Mouse (Mus musculus): ENCODE measurements around the gene Figla.
"Not testable (repeated sequence)": the region's sequence is repeated elsewhere in the genome, so short reads cannot be mapped to it uniquely, and the experiment has no call there.

Figla gene

DNA sequence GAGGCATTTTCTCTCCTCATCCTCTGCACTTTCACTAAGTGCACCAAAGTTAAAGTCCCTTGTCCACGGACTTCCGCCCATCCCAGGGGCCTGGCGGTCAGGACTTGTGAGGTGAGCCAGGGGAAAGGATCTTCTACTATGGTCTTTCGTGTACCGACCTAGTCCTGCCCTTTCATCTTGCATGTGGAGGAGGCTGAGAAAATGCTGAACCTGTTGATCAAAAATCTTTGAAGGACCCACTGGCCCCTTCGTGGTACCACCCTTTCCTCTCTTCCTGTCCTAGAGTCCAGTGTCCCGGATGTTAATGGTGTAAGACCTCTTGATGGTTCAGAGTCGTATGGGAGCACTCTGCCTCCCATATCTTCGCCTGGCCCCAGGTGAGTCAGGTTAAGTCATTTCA lies at the start of gene Figla:
Gene Figla (plus strand): TSS at position 301 of the 400 bp plus-strand sequence.
- DNase-seq (ENCODE audit: low spot score in 2 of 2): no peak

DNA sequence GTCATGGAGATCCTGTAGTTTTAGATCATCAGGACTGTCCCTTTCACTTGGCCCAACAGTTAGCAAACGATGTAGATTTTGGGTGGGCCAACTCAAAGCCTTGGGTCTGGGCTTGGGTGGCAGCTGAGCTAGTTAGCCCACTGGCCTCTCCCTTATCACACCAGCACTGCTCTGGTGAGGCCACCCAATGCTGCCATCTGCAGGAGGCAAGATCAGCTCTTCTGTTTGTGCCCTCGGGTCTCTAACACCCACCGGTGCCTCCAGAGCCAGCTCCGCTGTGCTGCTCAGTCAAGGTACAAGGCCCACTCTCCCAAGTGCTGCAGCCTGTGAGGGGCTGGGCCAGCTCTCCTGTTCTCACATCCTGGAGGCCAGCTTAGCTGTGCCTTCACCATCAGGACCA lies 49.3 kb upstream of the Figla start:
- peak; percentile 32 to 76 for DNase-seq (ENCODE audit: low spot score in 2 of 2)

DNA sequence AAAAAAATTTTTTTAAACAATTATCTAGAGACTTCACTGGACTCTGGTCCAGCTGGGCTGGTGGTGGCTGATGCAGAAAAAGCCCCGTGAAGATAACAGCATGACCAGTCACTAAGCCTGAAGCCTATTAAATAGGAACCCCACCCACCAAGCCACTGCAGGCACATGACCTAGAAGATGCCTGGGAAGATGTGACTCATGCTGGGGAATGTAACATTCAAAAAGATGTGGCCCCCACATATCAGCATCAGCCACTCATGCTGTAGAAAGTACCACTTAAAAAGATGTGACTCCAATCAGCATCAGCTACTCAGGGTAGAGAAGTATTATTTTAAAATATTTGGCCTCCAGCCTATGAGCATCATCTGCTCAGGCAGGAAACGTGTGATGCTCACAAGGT lies 46.1 kb upstream of the Figla start:
- DNase-seq (ENCODE audit: low spot score in 2 of 2): no peak

DNA sequence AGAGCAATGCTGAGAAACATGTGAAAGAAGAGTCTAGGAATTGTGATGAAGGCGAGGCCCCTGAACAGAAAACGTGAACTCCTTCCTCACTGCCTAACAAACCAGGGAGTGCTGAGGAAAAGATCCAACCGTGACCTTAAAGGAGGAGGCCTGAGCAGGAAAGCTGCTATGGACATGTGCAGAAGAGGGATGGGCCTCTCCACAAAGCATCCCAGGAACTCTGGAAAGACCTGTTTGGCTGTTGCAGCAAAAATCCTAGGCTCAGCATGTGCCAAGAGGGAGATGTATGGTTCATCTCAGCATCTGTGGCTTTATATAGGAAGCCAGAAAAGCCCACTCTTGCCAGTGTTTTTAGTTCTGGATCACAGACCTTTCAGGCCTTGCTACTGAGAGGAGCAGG lies 43.3 kb upstream of the Figla start:
- DNase-seq (ENCODE audit: low spot score in 2 of 2): no peak

DNA sequence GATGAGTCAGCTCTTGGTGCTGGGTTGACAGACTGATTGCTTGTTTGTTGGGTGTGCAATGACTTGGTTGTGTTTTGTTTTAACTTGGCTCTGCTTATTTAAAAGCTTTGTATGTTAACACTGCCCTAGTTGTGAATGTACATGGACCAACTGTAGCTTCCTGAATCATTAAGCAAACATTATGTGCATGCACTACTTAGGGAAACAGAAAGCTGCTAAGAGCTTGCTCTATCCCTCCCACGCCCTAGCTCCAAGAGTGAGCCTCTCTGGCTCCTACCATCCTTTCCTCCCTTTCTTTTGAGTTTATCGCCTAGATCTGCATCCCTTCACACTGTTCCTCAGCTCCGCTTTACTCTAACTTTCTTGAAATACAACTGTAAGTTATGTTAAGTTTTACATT lies 42.6 kb upstream of the Figla start:
- DNase-seq (ENCODE audit: low spot score in 2 of 2): no peak

DNA sequence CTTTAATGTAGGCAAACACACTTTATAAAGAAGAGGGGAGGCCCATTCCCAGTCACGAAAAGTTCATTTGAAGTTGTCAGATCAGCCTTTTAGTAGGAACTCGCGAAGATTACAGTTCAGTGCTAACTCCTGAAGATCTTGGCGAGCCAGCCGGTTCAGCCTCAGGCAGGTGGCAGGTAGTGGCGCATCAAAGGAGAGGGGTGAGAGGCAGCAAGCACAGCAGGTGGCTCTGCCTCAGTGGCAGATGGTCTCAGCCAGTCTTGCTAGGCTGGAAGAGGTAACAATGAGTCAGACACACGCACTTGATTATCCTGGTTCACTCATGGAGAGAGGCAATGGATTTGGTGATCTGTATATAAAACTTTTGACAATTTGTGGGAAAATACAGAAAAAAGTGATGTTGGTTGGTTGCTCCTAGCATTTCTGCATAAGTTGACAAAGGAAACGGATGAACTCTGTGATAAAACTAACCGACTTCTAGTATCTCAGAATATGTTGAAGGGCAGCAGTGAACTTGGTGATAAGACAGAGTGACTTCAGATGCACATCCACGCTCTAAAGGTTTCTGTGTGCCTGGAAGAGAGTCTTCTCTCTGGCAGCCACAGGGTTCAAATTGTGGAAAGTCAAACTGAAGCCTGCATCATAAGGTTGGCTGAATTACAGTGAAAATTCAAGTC lies 40.9 kb upstream of the Figla start:
- no peak for DNase-seq (ENCODE audit: low spot score in 2 of 2)

DNA sequence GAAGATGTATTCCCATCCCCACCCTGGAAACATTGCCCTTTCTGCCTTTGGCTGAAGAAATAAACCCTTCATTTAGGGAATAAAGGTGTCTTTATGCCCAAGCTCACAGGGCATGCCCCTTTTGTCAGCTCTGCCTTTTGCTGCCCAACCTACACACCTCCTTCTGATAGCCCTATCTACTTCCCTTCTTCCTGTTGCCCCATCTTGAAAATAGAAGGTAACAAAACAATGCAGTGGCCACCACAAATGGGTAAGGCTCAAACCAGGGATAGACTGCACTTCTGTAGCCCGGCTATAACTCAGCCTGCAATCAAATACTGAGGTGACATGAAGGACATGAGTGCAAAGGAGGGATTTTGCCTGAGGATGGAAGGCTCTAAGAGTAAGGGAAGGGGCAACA lies 40.2 kb upstream of the Figla start:
- no peak for DNase-seq (ENCODE audit: low spot score in 2 of 2)

DNA sequence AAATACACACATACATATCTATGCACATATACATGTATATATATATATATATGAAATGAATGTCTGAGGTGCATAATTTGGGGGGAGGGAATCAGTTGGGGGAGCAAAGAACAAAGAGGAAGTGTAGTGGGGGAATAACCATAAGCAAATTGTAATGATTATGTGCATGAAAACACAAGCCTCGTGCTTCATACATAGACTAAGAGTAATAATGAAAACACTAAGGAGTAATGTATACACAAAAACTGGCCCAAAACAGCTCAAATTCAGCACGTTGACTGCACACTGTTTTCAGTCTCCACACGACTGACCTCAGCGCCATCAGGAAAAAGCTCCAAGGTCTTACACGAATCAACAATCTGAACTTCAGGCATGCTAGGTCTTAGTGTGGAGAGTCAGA lies 39.7 kb upstream of the Figla start:
- DNase-seq (ENCODE audit: low spot score in 2 of 2): no peak

DNA sequence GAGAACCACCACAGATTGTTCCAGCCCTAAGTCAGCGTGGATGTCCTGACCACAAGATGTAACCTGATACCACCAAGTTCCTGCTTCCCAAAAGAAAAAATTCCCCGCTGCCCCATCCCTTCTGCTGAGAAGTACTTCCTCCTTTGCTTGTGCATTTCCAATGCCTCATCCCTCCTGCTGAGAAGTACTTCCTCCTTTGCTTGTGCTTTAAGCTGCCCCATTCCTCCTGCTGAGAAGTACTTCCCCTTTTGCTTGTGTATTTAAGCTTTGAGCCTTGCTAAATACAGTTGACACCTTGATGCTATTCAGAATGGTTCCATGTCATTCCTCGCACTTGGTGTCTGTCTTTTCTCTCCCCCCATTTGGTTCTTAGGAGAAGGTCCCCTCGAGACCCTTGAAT lies 37.2 kb upstream of the Figla start:
- DNase-seq (ENCODE audit: low spot score in 2 of 2): not testable (repeated sequence)

DNA sequence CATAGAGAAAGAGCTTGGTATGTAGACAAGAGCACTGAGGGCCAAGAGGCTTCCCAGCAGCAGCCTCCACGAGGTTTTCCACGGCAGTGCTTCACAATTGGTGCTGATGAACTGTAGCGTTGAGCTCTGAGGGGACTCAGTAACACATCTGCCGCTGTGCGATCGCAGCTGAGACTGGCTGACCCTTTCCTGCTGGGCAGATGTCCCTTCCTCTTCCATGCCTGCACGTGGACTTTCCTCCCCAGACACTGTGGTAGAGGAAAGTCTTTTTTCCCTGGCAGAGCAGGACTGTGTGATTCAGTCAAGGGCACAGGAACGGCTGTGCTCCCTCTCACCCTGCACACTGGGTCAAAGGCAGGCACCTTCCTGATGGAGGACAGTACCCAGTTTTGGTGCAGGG lies 31.6 kb upstream of the Figla start:
- no peak for DNase-seq (ENCODE audit: low spot score in 2 of 2)

DNA sequence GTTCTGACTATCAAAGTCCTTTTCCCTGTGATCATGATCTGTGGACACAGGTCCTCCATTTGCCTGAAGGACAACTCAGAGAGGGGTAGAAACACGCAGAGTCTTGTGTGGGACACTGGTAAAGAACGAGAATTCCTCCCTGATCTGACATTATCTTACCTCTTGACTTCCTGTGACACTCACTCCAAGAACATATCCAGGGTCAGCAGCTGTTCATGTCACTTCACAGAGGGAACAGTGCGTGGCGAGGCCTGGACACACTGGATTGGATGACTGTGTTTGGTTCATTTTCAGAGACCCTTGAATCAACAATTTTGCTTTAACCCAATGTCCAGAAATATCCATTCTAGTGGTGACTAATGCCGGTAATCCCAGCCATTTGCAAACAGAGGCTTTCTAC lies 26.4 kb upstream of the Figla start:
- not testable (repeated sequence) for DNase-seq (ENCODE audit: low spot score in 2 of 2)

DNA sequence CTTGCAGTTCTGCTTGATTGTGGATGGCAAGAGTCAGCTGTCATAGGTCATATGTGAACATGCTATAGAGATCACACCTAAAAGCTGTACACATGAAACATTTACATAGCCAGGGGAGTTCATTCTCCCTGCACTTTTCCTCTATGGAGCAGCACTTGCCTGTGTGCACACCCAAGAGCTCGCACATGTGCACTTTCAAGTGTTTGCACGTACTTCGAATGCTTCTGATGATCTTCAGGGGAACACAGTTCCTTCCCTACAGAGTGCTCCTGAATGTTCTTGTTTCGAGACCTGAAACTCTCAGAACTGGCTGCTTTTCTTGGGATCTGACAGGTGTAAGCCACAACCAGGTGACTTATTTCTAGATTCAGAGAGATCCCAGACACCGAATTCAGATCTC lies 25.2 kb upstream of the Figla start:
- not testable (repeated sequence) for DNase-seq (ENCODE audit: low spot score in 2 of 2)

DNA sequence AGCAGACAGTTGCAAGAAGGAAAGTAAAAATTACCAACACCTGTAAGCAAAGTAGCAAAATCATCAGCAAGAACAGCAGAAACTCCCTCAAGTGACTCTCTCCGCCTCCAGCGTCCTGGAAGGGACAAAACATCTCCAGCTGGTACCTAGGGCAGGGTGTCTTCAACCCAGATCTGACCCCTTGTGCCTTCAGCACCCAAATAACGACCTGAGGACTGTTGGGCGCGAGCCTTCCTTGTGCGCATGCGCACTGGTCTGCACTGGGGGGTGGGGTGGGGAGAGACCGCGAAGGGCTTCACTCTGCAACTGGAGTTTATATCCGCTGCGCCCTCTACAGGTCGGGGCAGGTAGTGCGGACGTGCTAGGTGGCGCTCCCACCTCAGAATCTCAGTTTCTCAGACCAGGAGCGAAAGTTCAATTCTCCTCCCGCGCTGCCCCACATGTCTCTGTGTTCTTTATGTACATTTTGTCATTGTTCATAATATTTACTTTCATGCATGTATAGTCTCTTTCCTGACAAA lies 12.5 kb upstream of the Figla start:
- peak; percentile 22 to 56 for DNase-seq (ENCODE audit: low spot score in 2 of 2)

DNA sequence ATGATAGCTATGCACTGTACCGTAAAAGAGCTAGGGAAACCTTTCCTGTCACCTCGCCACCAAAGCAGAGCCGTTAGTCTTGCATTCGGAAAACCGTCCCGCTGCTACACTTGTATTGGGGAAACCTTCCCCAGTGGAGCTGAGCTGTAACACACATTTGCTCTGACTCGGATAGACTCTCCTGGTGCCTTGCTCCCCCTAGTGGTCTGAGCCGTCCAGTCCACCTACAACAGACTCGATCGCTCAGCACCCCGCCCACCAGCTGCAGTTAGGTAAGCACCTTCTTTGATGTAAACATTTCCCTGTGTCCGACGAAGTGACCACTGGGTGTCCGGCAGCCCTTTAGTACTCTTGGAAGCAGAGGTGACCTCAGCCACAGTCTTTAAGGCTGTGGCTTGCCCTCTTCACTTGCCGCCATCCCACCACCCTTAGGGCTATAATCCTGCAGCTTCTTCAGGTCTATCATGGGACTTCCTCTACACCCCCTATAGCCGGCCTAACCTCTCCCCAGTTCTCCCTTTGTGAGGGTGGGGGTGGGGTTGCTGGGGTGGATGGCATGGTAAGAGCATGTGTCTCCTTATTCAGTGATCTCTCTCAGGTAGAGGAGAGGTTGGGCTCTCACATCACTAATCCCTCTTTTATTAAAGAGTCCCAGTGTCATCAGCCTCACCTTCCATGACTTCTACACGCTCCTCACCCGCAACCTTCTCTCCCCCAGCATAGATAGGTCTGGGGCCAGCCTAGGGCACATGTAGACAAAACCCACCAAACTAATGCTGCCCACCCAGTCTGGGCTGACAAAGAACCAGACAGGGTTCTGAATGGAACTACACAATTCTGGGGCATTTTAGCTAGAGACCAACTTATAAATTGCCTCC lies 11.5 kb upstream of the Figla start:
- DNase-seq (ENCODE audit: low spot score in 2 of 2): peak; percentile 46 to 84

DNA sequence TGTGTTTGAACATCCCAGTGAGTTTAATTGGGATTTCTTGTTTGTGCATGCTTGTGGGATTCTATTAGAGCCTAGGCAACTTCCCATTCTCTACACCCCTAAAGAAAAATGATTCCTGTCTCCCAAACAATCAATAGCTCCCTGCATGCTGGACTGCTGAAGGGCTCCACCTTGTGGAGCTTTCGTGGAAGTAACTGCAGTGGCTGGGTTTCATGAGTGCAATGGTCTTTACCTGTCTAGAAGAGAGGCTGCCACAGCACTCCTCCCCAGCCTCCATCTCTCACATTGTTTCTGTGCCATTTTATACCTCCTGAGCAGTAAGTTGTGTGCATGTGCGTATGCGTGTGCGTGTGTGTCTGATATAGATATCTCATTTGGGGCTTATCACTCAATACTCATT lies 6.0 kb upstream of the Figla start:
- DNase-seq (ENCODE audit: low spot score in 2 of 2): peak; percentile 19 to 51

DNA sequence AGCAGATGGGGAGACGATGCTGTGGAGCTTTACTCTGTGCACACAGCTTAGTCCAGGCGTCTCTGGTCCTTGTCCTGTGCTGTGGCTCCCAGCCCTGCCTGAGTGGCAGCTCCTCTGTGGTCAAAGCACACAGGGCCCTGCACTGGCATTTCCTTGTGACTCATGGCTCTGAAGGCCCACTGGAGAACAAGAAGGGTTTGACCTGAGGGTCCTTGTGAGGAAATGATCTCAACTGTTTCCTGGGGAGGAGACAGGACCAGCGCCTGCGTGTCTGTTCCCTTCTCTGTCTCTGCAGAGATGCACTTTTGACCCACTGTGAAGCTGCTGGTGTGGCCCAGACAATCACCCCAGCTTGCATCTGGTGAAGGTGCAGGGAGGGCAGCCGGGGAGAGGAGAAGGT lies 1.2 kb upstream of the Figla start:
- not testable (repeated sequence) for DNase-seq (ENCODE audit: low spot score in 2 of 2)

DNA sequence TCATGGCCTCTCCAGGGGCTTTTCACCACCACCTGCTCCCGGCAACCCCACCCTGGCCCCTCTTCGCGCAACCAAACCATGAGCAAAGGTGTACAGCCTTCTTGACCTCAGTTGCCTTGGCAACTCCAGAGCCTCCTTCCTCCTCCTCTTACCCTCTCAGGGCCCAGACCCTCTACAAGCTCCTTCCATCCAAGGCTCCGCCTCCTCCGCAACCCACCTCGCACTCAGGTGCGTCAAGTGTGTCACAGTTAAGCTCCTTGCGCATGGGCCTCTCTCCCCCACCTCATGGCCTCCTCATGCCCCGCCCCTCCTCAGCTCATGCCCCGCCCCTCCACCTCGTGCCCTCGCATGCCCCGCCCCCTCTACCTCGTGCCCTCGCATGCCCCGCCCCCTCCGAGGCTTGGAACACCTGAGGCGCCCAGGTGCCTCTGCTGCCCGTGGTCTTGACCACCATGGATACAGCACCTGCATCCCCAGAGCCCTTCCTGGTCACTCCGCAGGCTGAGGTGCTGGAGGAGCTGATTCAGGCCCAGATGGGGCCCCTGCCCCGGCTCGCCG lies 901 bp downstream of the Figla start:
- DNase-seq (ENCODE audit: low spot score in 2 of 2): no peak

DNA sequence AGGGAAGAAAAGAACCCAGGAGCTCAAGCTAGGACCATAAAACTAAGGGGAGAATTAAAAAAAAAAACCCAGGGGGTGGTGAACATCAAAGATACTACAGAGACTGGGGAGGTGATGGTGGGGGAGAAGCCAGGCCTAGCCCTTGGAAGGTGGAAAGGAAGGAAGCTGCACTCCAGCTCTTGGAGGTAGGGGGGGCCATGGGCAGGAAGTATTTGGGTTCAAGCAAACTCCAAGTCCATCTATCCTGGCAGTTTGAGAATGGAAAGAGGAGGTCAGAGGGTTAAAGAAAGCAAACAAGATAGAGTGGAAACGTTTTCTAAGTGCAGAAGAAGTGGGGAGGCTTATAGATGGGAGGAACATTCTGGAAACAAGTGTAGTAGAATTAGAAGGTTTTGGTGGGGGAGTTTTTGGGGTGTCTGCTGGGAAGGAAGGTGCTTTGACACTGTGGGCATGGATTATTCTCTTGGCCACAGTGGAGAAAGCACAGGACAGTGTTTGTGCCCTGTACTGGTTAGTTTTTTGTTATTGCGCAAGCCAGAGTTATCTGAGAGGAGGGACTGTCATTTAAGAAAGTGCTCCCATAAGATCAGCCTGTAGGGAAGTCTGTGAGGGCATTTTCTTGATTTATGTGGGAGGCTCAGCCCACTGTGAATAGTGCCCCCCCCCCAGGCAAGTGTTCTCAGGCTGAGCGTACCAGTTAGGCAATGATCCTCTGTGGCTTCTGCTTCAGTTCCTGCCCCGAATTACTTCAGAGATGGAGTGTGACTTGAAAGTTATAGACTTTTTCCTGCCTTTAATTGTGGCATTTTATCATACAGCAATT lies 3.7 kb downstream of the Figla start:
- DNase-seq (ENCODE audit: low spot score in 2 of 2): no peak

DNA sequence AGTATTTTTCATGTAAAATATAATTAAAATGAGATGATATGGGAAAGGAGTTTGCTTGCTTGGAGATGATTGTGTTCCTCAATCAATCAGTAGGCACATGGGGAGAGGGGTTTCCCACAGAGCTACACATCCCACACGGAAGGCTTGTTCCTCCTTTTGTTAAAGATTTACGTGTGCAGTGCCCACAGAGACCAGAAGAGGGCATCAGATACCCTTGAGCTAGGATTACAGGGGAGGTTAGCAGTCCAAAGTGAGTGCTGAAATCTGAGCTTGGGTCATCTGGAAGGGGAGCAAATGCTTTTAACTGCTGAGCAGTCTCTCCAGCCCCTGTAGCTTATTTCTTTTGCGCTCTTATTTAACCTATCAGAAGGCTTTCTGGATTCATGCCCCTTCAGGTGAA lies 5.0 kb downstream of the Figla start:
- DNase-seq (ENCODE audit: low spot score in 2 of 2): peak; percentile 55 to 67

DNA sequence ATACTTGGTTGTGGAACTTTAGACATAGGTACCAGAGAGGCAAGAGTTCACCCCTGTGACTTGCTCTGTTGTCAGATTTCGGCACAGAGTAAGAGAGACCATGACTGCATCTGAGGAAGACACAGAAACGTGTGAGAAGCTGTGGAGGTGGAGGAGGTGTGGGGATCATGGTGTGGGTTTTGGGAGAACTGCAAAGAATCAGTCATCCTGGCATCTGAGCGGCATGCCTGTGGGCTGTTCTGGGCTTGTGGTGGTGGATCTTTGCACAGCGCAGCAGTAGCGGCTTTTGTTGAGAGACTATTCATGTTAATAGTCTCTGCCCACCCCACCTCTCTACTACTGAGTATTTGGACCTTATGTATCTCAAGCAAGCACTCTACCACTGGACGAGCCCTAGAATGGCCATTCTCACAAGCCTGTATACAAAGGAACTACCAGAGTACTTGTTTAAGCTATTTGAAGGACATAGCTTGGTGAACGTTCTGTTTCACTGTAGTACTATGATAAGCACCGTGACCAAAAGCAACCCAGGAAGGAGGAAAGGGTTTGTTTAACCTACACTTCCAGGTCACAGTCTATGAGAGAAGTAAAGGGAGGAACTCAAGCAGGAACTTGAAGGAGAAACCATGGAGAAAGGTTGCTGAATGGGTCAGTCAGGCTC lies 10.8 kb downstream of the Figla start:
- no peak for DNase-seq (ENCODE audit: low spot score in 2 of 2)

DNA sequence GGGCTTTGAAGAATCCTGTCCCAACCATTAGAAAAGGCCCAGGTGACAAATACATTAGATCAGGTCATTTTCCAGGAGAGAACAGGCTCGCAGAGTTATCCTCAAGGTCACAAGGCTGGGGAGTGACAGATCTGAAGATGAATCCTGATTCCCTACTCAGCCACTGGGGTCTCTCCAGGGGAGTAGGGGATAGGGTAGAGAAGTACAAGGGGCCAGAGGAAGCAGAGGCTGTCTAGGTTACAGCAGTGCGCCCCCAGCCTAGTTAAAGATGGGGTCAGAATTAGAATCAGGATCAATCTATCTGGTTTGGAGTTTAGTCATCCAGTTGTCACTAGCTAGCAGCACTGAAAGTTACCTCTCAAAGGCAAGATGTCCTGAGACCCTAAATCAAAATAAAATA lies 12.2 kb downstream of the Figla start:
- no peak for DNase-seq (ENCODE audit: low spot score in 2 of 2)
